Mouse (Mus musculus): ENCODE measurements around the gene Ccdc134. TPM values are rescaled to one million over a fixed set of nuclear protein-coding genes. Genes with fewer than 3 reads are reported as not detected.
A peak's percentile ranks its signal among the peaks of the same experiment; 100 is the strongest.

Ccdc134 gene
- polyA plus RNA-seq, 1 experiment from 2014 or later = 18.3 TPM

DNA sequence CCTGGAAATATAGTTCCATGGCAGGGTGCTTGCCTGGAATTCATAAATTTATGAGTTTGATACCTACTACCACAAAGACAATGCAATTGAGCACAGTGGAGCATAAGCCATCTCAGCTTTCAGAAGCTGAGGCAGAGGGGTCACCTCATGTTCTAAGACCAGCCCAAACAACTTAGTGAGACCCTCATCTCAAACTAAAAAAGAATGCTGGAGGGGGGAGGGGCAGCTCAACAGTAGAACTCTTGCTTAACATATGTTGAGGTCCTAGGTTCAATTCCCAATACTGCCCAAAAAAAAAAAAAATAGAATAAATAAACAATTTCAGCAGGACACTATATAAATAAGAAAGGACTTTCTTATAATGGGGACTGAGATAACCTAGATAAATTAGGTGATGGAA, 22.3 kb downstream of the Ccdc134 start:
- Histone ChIP-seq H3K4me1 (peaks cover 59% of the 10 kb centered on the region), H3K27me3 (no peaks in the 10 kb centered on the region), H3K27ac (replicated peaks) (no peak overlapping the region), H3K9ac (replicated peaks) (no peak overlapping the region), H3K36me3 (0 out of 2 replicates have a peak, but pooled peaks cover 6% of the 10 kb centered on the region), H3K4me3 (no peak overlapping the region), H3K4me2 (replicated peaks) (no peak overlapping the region), H3K9me3 (no peaks in the 10 kb centered on the region)
- ATAC-seq (ENCODE audit: low FRiP score, low read depth) = no peak

GRCm38 (mm10) chr15:82151176-82151575, 23.5 kb downstream of the Ccdc134 start:
- WGBS = 94% methylated on average over 4 of the region's 4 CpGs
- Histone ChIP-seq H3K36me3 (0 out of 2 replicates have a peak, but pooled peaks cover 6% of the 10 kb centered on the region), H3K4me2 (replicated peaks) (no peak overlapping the region), H3K9me3 (no peaks in the 10 kb centered on the region), H3K27ac (replicated peaks) (no peak overlapping the region), H3K9ac (replicated peaks) (no peak overlapping the region), H3K27me3 (no peaks in the 10 kb centered on the region), H3K4me3 (no peak overlapping the region), H3K4me1 (peaks cover 50% of the 10 kb centered on the region)
- ATAC-seq (ENCODE audit: low FRiP score, low read depth) = no peak

DNA sequence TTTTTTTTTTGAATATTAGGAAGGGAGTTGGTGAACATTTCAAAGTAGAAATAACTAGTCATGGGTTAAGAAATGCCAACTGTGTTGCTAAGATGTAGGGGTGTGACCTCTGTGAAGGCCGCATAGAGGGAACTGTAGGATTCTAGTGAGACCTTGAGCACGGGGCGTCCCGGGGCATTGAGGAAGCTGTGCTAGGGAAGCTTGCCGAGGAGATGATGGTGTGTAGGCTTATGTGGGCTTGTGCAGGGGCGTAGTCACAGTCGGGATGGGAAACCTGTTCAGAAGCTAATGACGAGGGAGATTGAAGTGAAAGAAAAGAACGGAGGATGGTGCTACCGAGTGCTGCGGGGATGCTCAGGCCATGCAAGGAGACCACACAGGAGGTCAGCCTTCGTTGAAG, 24.3 kb downstream of the Ccdc134 start:
- H3K36me3 ChIP-seq = 0 out of 2 replicates have a peak, but pooled peaks cover 6% of the 10 kb centered on the region
- H3K27ac ChIP-seq (replicated peaks) = no peak overlapping the region
- no peak overlapping the region for H3K9ac ChIP-seq (replicated peaks)
- H3K4me1 ChIP-seq = peaks cover 45% of the 10 kb centered on the region
- H3K9me3 ChIP-seq = no peaks in the 10 kb centered on the region
- WGBS = 85% methylated on average over 12 of the region's 12 CpGs
- H3K27me3 ChIP-seq = no peaks in the 10 kb centered on the region
- H3K4me2 ChIP-seq (replicated peaks) = no peak overlapping the region
- no peak for ATAC-seq (ENCODE audit: low FRiP score, low read depth)
- no peak overlapping the region for H3K4me3 ChIP-seq

DNA sequence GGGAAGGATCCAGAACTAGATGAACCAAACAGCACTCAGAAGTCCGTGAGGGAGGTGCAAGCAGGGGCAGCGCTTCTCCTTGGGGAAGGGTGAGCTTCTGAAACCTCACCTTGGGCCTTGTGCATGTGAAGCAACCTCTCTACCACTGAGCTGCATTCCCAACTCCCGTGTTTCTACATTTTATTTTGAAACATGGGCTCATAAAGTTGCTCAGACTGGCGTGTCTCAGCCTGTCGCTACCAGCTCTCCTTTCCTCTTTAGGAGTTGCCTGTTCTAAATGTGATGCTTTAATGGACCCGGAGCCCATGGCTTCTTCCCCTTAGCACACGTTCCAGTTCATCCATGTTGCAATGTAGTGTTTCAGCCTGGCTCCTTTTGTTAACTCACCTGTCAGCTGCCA, 24.7 kb downstream of the Ccdc134 start:
- Histone ChIP-seq H3K9me3 (no peaks in the 10 kb centered on the region), H3K9ac (replicated peaks) (no peak overlapping the region), H3K36me3 (0 out of 2 replicates have a peak, but pooled peaks cover 6% of the 10 kb centered on the region), H3K4me2 (replicated peaks) (no peak overlapping the region), H3K4me1 (peaks cover 49% of the 10 kb centered on the region), H3K27ac (replicated peaks) (no peak overlapping the region), H3K4me3 (no peak overlapping the region), H3K27me3 (no peaks in the 10 kb centered on the region)
- ATAC-seq (ENCODE audit: low FRiP score, low read depth) = no peak
- 90% methylated on average over 7 of the region's 7 CpGs for WGBS

DNA sequence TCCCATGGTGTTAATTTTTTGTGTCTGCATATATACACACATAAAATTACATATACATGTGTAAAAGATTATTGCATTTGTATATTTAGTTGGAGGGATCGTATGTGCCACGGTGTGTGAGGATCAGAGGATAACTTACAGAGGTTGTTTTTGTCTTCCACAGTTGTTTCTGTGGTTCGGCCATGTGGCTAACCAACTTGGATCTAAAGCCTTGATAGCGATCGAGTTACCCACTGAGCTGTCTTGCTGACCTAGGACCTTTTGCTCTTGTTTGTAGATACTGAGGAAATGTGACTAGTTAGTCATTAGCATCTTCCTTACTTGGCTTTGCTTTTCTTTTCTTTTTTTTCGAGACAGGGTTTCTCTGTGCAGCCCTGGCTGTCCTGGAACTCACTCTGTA, 28.6 kb downstream of the Ccdc134 start:
- 0 out of 2 replicates have a peak, but pooled peaks cover 4% of the 10 kb centered on the region for H3K36me3 ChIP-seq
- 89% methylated on average over 6 of the region's 6 CpGs for WGBS
- H3K4me1 ChIP-seq = peaks cover 61% of the 10 kb centered on the region
- H3K9ac ChIP-seq (replicated peaks) = no peak overlapping the region
- H3K4me2 ChIP-seq (replicated peaks) = no peak overlapping the region
- H3K4me3 ChIP-seq = no peak overlapping the region
- no peaks in the 10 kb centered on the region for H3K9me3 ChIP-seq
- no peak overlapping the region for H3K27ac ChIP-seq (replicated peaks)
- no peak for ATAC-seq (ENCODE audit: low FRiP score, low read depth)
- no peaks in the 10 kb centered on the region for H3K27me3 ChIP-seq

- Histone ChIP-seq H3K4me2 (replicated peaks) (no peak overlapping the region), H3K4me3 (no peak overlapping the region), H3K36me3 (no peaks in the 10 kb centered on the region), H3K9me3 (no peaks in the 10 kb centered on the region), H3K27ac (replicated peaks) (no peak overlapping the region), H3K4me1 (peaks cover 58% of the 10 kb centered on the region), H3K9ac (replicated peaks) (no peak overlapping the region), H3K27me3 (no peaks in the 10 kb centered on the region)
- 89% methylated on average over 10 of the region's 10 CpGs for WGBS
- ATAC-seq (ENCODE audit: low FRiP score, low read depth) = no peak
Measured at GRCm38 (mm10) chr15:82156902-82157301, 29.2 kb downstream of the Ccdc134 start.

DNA sequence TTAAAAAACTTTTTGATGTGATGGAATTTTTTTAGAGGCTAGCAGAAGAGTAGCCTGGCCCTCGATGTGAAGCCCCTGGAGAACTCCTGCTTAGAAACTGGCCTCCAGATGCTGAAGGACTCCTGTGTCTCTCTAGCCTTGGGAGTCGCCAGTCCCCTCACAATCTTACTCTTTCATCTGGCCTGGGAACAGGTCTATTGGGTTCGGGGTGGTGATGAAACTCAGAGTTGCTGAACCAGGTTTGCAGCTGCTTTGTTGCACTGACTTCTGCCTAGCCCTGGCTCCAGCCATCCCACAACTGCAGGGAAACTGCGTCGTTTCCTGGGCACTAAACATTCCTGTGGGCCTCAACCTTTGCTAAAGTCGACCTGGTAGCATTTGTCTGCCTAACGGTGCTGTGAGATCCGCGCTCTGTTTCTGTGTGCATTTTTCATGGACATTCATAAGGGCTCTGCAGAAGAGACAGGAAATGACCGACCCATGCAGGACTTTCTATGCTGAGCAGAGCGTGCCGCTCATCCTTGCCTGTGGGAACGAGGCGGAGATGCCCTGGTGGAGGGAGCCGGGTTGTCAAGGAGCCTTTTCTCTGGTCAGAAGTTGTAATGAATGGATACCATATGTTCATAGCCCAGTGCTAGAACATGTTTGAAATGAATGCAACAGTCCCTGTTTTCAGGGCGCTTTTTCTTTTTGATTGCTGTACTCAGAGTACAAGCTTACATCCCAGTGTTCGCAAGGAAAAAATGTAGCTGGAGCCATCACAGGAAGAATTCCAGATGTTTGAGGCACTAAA, 30.7 kb downstream of the Ccdc134 start:
- Histone ChIP-seq H3K27ac (replicated peaks) (no peak overlapping the region), H3K9me3 (no peaks in the 10 kb centered on the region), H3K9ac (replicated peaks) (no peak overlapping the region), H3K4me1 (peaks cover 56% of the 10 kb centered on the region), H3K4me3 (no peak overlapping the region), H3K4me2 (replicated peaks) (no peak overlapping the region), H3K27me3 (no peaks in the 10 kb centered on the region), H3K36me3 (no peaks in the 10 kb centered on the region)
- no peak for ATAC-seq (ENCODE audit: low FRiP score, low read depth)
- WGBS = 77% methylated on average over 17 of the region's 17 CpGs

DNA sequence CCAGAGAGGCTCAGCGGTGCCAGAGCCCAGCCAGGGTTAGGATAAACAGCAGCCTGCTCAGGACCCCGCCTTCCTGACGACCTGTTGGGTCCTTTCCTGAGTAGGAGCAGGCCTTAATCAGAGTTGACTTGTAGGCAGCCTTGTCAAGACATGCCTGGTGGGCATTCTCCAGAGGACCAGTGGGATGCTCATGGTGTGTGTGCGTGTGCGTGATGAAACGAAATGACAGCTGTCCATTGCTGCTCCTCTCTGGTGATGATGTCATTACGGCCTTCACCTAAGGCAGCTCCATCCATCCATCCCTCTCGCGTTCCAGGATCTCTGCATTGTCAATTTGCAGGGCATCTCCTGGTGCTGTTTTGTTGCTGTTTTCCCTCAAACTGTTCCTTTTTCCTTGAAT, 31.7 kb downstream of the Ccdc134 start:
- H3K4me1 ChIP-seq = peaks cover 55% of the 10 kb centered on the region
- 89% methylated on average over 9 of the region's 9 CpGs for WGBS
- H3K9me3 ChIP-seq = no peaks in the 10 kb centered on the region
- H3K36me3 ChIP-seq = no peaks in the 10 kb centered on the region
- H3K9ac ChIP-seq (replicated peaks) = no peak overlapping the region
- H3K4me2 ChIP-seq (replicated peaks) = no peak overlapping the region
- no peaks in the 10 kb centered on the region for H3K27me3 ChIP-seq
- ATAC-seq (ENCODE audit: low FRiP score, low read depth) = no peak
- no peak overlapping the region for H3K4me3 ChIP-seq
- H3K27ac ChIP-seq (replicated peaks) = no peak overlapping the region

- Histone ChIP-seq H3K27ac (replicated peaks) (peak overlapping the region; percentile 8; the same call in 1 of the 2 replicates), H3K9ac (replicated peaks) (no peak overlapping the region), H3K9me3 (no peaks in the 10 kb centered on the region), H3K27me3 (no peaks in the 10 kb centered on the region), H3K4me2 (replicated peaks) (no peak overlapping the region), H3K36me3 (no peaks in the 10 kb centered on the region), H3K4me1 (peaks cover 57% of the 10 kb centered on the region), H3K4me3 (no peak overlapping the region)
- 86% methylated on average over 11 of the region's 11 CpGs for WGBS
- no peak for ATAC-seq (ENCODE audit: low FRiP score, low read depth)
Measured at GRCm38 (mm10) chr15:82160731-82161640, 33.3 kb downstream of the Ccdc134 start.

- Histone ChIP-seq H3K27me3 (no peaks in the 10 kb centered on the region), H3K4me1 (peaks cover 67% of the 10 kb centered on the region), H3K36me3 (no peaks in the 10 kb centered on the region), H3K9ac (replicated peaks) (no peak overlapping the region), H3K27ac (replicated peaks) (no peak overlapping the region), H3K9me3 (no peaks in the 10 kb centered on the region), H3K4me3 (no peak overlapping the region), H3K4me2 (replicated peaks) (no peak overlapping the region)
- 88% methylated on average over 12 of the region's 12 CpGs for WGBS
- ATAC-seq (ENCODE audit: low FRiP score, low read depth) = no peak
Measured at GRCm38 (mm10) chr15:82161965-82162600, 34.4 kb downstream of the Ccdc134 start.

DNA sequence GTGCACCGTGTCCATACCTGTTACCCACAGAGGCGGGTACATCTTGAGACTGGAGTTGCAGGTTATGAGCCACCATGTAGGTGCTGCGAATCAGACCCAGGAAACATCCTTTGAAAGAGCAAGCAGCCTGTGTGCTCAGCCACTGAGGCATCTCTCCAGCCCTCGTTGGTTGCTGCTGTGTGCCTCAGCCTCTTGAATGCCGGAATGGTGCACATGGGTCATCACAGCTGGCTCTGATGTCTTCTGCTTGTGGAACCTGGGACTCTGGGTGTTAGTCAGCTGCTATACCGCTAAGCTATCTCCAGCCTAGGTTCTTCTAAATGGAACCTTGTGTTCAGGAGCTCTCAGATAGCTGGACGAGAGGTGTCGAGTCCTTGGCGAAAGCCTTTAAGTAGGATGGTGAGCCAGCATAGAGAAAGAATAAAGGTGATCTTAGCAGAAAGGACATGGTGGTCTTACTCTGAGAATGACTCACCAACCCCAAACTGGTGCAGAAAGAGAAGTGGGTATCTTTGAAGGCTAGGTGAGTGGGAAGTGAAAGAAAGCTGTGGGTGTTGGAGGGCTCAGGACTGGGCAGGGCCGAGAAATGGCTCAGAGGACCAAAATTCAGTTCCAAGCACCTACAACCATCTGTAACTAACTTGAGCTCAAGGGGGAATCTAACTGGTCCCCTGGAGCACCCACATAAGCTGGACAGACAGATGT, 35.8 kb downstream of the Ccdc134 start:
- Histone ChIP-seq H3K9ac (replicated peaks) (no peak overlapping the region), H3K4me2 (replicated peaks) (no peak overlapping the region), H3K27ac (replicated peaks) (peak overlapping the region; percentile 49), H3K27me3 (no peaks in the 10 kb centered on the region), H3K9me3 (no peaks in the 10 kb centered on the region), H3K36me3 (no peaks in the 10 kb centered on the region), H3K4me3 (no peak overlapping the region), H3K4me1 (peaks cover 63% of the 10 kb centered on the region)
- WGBS = 88% methylated on average over 10 of the region's 10 CpGs
- no peak for ATAC-seq (ENCODE audit: low FRiP score, low read depth)

Data from midbrain, embryonic 12.5 days (tissue).